Mouse (Mus musculus) stomach, embryonic 14.5 days (tissue): ENCODE results near the gene Gm21454. TPM values are rescaled to one million over a fixed set of nuclear protein-coding genes. Genes with fewer than 3 reads are reported as not detected.
"Not testable (repeated sequence)": the region's sequence is repeated elsewhere in the genome, so short reads cannot be mapped to it uniquely, and the experiment has no call there.

Experiments
- ATAC-seq: fragments of 200-750 bp; cut with Nextera tagmentation; 2 replicates; pipeline ENCODE4 v1.8.0; 2017; ENCODE audit warnings: low read depth, moderate TSS enrichment; ENCODE audit not compliant: insufficient number of reproducible peaks, insufficient read depth, low FRiP score
- H3K27ac ChIP-seq: fragments of 300-500 bp; sonication (generic); 2 replicates; pipeline ENCODE4 v1.5.1; 2014; ENCODE audit warnings: mild to moderate bottlenecking, low read length, moderate library complexity, mixed read lengths
- H3K27me3 ChIP-seq: fragments of 300-500 bp; sonication (generic); 2 replicates; pipeline ENCODE4 v1.6.1; 2014; ENCODE audit warnings: low read length, control low read depth, mixed read lengths; ENCODE audit not compliant: control insufficient read depth, insufficient read depth
- H3K36me3 ChIP-seq: fragments of 300-500 bp; sonication (generic); 2 replicates; pipeline ENCODE4 v1.6.1; 2014; ENCODE audit warnings: mild to moderate bottlenecking, control low read depth, low read length, moderate library complexity, mixed read lengths; ENCODE audit not compliant: control insufficient read depth, insufficient read depth
- H3K4me1 ChIP-seq: fragments of 300-500 bp; sonication (generic); 2 replicates; pipeline ENCODE4 v1.6.1; 2014; ENCODE audit warnings: low read length, control low read depth, mixed read lengths; ENCODE audit not compliant: control insufficient read depth, insufficient read depth
- H3K4me2 ChIP-seq: fragments of 300-500 bp; sonication (generic); replicated peaks from 2 replicates; pipeline ENCODE4 v1.6.1; 2014; ENCODE audit warnings: low read depth, low read length, control low read depth
- H3K4me3 ChIP-seq: fragments of 300-500 bp; sonication (generic); 2 replicates; pipeline ENCODE4 v1.5.1; 2014; ENCODE audit warnings: low read depth, low read length, control low read depth
- H3K9ac ChIP-seq: fragments of 300-500 bp; sonication (generic); replicated peaks from 2 replicates; pipeline ENCODE4 v1.6.1; 2014; ENCODE audit warnings: low read depth, mild to moderate bottlenecking, control low read depth, low read length, moderate library complexity, mixed read lengths
- H3K9me3 ChIP-seq: fragments of 300-500 bp; sonication (generic); 2 replicates; pipeline ENCODE4 v1.6.1; 2016; ENCODE audit warnings: low read depth, low read length, control low read depth; ENCODE audit not compliant: control insufficient read depth
- WGBS: fragments of 180-500 bp; shearing (Covaris S2); extraction: QIAGEN DNeasy Blood & Tissue Kit; methylation state at CpG from one replicate; pipeline ENCODE4 v1.1.7; 2014; 5-methylcytosine and 5-hydroxymethylcytosine counted together
- polyA plus RNA-seq: library from polyadenylated mRNA; unstranded; fragments of >200 nt; fragmentation: Nextera tagmentation; extraction: Ambion mirVana; gene quantifications from 2 replicates; pipeline ENCODE4 v1.2.1, GENCODE M21; 2014

Gene Gm21454
- polyA plus RNA-seq: not detected in 2 replicates

DNA sequence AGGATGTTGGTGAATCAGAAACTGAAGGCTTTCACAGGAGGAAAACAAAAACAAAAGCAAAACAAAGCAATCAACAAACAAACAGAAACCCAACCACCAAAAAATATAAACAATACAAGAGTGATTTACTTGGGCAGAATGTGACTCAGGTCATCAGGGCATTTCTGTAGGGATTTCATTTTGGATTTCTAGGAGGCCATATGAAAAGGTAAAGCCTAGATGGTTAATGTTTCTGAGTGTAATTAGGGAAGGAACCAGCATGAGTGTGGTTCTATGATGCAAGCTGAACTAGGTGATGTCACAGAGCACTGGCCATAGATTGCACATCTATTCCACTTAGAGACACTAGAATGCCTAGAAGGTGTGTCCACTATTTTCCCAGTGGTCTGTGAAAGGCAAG is at the start of gene Gm21454, which contains the start of gene Gm21440:
Gene Gm21454, plus strand, starts transcription at position 352 of the 400 bp plus-strand sequence.
Gene Gm21440, plus strand, starts transcription at position 301 of the 400 bp plus-strand sequence.
- not testable (repeated sequence) for H3K27ac ChIP-seq

DNA sequence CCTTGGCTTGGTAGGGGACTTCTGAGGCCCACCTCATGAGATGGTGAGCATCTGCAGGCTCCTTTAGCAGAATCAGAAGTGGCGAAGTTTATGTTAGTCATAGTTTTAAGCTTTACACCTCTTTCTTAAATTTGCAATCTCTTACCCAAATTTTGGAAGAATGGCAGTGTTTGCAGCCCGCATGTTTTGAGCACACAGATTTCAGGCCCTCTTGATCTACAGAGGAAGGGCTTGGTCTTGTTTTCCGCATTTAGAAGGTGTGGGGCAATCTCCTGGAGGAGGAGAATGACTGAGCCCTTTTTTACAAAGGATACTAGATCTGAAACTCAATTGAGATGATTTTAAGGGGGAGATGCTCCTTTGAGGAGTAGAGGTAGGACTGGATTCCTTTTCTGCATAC is 28.4 kb upstream of the Gm21454 start, which contains the start of gene Gm21828:
Gene Gm21828, minus strand, starts transcription at position 101 of the 400 bp plus-strand sequence.
- H3K36me3 ChIP-seq, H3K4me1 ChIP-seq, H3K9ac ChIP-seq, H3K9me3 ChIP-seq, H3K27me3 ChIP-seq, H3K4me3 ChIP-seq, ATAC-seq, H3K27ac ChIP-seq, H3K4me2 ChIP-seq: not testable (repeated sequence)
- no CpG with 5 or more reads among the region's 3 CpGs for WGBS

More for the DNA sequence above, at the start of gene Gm21454, which contains the start of gene Gm21440:
- H3K9me3 ChIP-seq, H3K4me1 ChIP-seq, H3K27me3 ChIP-seq, H3K36me3 ChIP-seq, ATAC-seq, H3K4me3 ChIP-seq, H3K9ac ChIP-seq, H3K4me2 ChIP-seq: not testable (repeated sequence)

DNA sequence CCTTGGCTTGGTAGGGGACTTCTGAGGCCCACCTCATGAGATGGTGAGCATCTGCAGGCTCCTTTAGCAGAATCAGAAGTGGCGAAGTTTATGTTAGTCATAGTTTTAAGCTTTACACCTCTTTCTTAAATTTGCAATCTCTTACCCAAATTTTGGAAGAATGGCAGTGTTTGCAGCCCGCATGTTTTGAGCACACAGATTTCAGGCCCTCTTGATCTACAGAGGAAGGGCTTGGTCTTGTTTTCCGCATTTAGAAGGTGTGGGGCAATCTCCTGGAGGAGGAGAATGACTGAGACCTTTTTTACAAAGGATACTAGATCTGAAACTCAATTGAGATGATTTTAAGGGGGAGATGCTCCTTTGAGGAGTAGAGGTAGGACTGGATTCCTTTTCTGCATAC is 96.7 kb downstream of the Gm21454 start, which contains the start of gene Gm21725:
Gene Gm21725, minus strand, starts transcription at position 101 of the 400 bp plus-strand sequence.
- WGBS: no CpG with 5 or more reads among the region's 3 CpGs
- not testable (repeated sequence) for H3K9me3 ChIP-seq, H3K36me3 ChIP-seq, H3K4me1 ChIP-seq, H3K4me3 ChIP-seq, H3K4me2 ChIP-seq, H3K27ac ChIP-seq, ATAC-seq, H3K27me3 ChIP-seq, H3K9ac ChIP-seq

Other genes with a start within 250 kb of the Gm21454 start
- not detected in 2 replicates for gene Gm20807, start 209.6 kb upstream of the Gm21454 start, polyA plus RNA-seq
- gene Gm21891, start 119.0 kb upstream of the Gm21454 start, polyA plus RNA-seq: not detected in 2 replicates
- gene Gm21425, start 90.5 kb upstream of the Gm21454 start, polyA plus RNA-seq: not detected in 2 replicates
- gene Gm21828, start 28.5 kb upstream of the Gm21454 start, polyA plus RNA-seq: not detected in 2 replicates
- gene Gm21440, start 51 bp upstream of the Gm21454 start, polyA plus RNA-seq: not detected in 2 replicates
- not detected in 2 replicates for gene Gm21725, start 96.6 kb downstream of the Gm21454 start, polyA plus RNA-seq
- not detected in 2 replicates for gene Gm21866, start 213.1 kb downstream of the Gm21454 start, polyA plus RNA-seq
- gene Gm20773, start 241.6 kb downstream of the Gm21454 start, polyA plus RNA-seq: not detected in 2 replicates